Mouse (Mus musculus) hindbrain, embryonic 14.5 days (tissue): ENCODE results near the gene Med27. TPM values are rescaled to one million over a fixed set of nuclear protein-coding genes. Genes with fewer than 3 reads are reported as not detected.

Source experiments
- ATAC-seq: fragments of 200-750 bp; cut with Nextera tagmentation; 2 replicates; pipeline ENCODE4 v1.8.0; 2017; ENCODE audit warnings: moderate number of reproducible peaks, mild to moderate bottlenecking, moderate TSS enrichment, moderate library complexity; ENCODE audit not compliant: low FRiP score
- DNase-seq: peaks from one replicate; pipeline ENCODE4 v3.0.0-alpha.2; 2015; ENCODE audit warnings: low spot score
- H3K27ac ChIP-seq: fragments of 300-500 bp; sonication (generic); 2 replicates; pipeline ENCODE4 v1.5.1; 2014; ENCODE audit warnings: mild to moderate bottlenecking, moderate library complexity
- H3K27me3 ChIP-seq: fragments of 300-500 bp; sonication (generic); 2 replicates; pipeline ENCODE4 v1.6.1; 2014; ENCODE audit warnings: mild to moderate bottlenecking, low read length, mixed read lengths; ENCODE audit not compliant: control insufficient read depth, insufficient read depth
- H3K36me3 ChIP-seq: fragments of 300-500 bp; sonication (generic); replicated peaks from 2 replicates; pipeline ENCODE4 v1.6.1; 2014; ENCODE audit not compliant: control insufficient read depth, insufficient read depth
- H3K4me1 ChIP-seq: fragments of 300-500 bp; sonication (generic); replicated peaks from 2 replicates; pipeline ENCODE4 v1.6.1; 2014; ENCODE audit warnings: antibody characterized with exemption, low read length, mixed read lengths; ENCODE audit not compliant: control insufficient read depth, insufficient read depth
- H3K4me2 ChIP-seq: fragments of 300-500 bp; sonication (generic); replicated peaks from 2 replicates; pipeline ENCODE4 v1.6.1; 2014; ENCODE audit warnings: mild to moderate bottlenecking, moderate library complexity
- H3K4me3 ChIP-seq: fragments of 300-500 bp; sonication (generic); replicated peaks from 2 replicates; pipeline ENCODE4 v1.5.1; 2014; ENCODE audit warnings: mild to moderate bottlenecking, low read length
- H3K9ac ChIP-seq: fragments of 300-500 bp; sonication (generic); 2 replicates; pipeline ENCODE4 v1.6.1; 2014
- H3K9me3 ChIP-seq: fragments of 300-500 bp; sonication (generic); 2 replicates; pipeline ENCODE4 v1.6.1; 2016; ENCODE audit warnings: low read length; ENCODE audit not compliant: control insufficient read depth
- WGBS: fragments of 180-500 bp; shearing (Covaris S2); extraction: QIAGEN DNeasy Blood & Tissue Kit; methylation state at CpG from one replicate; pipeline ENCODE4 v1.1.7; 2014; 5-methylcytosine and 5-hydroxymethylcytosine counted together
- polyA plus RNA-seq: library from polyadenylated mRNA; unstranded; fragments of >200 nt; fragmentation: Nextera tagmentation; extraction: Ambion mirVana; gene quantifications from 2 replicates; pipeline ENCODE4 v1.2.1, GENCODE M21; 2014

Med27 gene
- polyA plus RNA-seq, result 68.0 and 71.9 TPM in 2 replicates

DNA sequence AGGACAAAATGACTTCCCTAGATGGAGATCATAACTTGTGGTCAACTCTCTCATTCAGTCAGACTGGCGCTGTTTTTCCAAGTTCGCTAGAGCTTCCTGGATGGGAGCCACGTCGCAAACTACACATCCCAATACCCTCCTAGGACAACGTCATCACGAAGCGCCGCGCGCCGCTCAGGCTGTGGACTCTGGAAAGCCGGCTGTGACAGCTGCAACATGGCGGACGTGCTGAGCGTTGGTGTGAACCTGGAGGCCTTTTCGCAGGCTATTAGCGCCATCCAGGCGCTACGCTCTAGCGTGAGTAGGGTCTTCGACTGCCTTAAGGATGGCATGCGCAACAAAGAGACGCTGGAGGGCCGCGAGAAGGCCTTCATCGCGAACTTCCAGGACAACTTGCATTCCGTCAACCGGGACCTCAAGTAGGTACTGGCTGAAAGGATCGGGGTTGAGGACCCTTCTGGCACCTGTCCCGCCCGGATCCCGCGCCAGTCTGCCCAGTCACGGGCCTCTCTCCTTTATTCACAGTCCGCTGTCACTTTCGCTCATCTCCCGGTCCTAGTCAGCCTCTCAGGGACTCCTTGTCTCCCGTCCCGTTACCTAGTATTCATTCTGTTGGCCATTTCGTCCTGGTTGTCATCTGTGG lies at the start of gene Med27:
Med27 (plus strand) TSS at position 191 of the 643 bp plus-strand sequence.
- H3K4me3 ChIP-seq, result peak within 1 kb of the TSS; percentile 59
- 0 out of 2 replicates have a peak, but pooled peaks cover 4% of the 10 kb centered on the region for H3K27me3 ChIP-seq
- H3K27ac ChIP-seq, result peak within 1 kb of the TSS; percentile 45
- ATAC-seq (peak; percentile 98), DNase-seq (peak; percentile 97)
- H3K4me1 ChIP-seq, result peaks cover 17% of the 10 kb centered on the region
- peak within 1 kb of the TSS; percentile 67 for H3K9ac ChIP-seq
- no peaks in the 10 kb centered on the region for H3K9me3 ChIP-seq
- peak within 1 kb of the TSS; percentile 75 for H3K4me2 ChIP-seq
- peaks cover 20% of the 10 kb centered on the region for H3K36me3 ChIP-seq
- 1% methylated on average over 41 of the region's 41 CpGs for WGBS

DNA sequence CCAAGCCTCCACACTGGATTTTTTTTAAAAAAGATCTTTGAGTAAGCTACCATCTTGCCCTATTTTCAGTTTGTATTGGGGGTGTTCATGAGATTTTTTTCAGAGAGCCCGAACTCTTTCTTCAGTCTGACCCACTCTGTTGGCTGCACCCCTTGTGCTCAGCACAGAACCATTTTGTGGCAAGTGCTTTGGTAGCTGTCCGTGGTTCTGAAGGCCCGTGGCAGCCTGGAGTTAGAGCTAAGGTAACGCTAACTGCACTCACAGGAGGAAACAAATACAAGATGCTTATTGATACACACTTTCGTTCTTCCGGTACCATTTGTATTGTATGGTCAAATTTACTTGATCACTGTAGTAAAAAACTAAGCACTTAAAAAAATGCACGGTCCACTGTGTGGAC lies 36.7 kb upstream of the Med27 start:
- ATAC-seq (no peak), DNase-seq (peak; percentile 30)
- no peak overlapping the region for H3K27ac ChIP-seq
- no peaks in the 10 kb centered on the region for H3K36me3 ChIP-seq
- no peaks in the 10 kb centered on the region for H3K4me1 ChIP-seq
- no peaks in the 10 kb centered on the region for H3K27me3 ChIP-seq
- 51% methylated on average over 7 of the region's 7 CpGs for WGBS
- no peaks in the 10 kb centered on the region for H3K9me3 ChIP-seq
- H3K9ac ChIP-seq, result no peak overlapping the region
- no peak overlapping the region for H3K4me3 ChIP-seq
- no peak overlapping the region for H3K4me2 ChIP-seq

DNA sequence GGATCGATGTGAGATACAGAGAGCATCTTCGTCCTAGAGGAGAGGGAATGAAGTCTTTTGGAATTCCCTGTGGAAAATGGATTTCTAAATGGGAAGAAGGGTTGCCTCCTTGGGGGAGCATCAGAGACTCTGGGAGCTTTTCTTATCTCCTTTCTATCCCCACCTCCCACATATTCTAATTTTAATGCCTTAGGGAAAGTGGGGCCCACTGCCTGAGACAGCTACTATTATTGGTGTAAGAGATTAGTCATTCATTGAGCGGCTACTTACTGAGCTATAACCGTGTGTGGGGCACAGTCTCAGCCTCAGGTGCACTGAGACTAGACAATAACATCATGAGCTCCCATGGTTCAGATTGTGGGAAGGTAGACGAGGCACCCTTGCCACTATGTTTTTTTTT lies 34.6 kb upstream of the Med27 start:
- no peak overlapping the region for H3K4me3 ChIP-seq
- H3K9ac ChIP-seq, result no peak overlapping the region
- DNase-seq, result no peak
- no peaks in the 10 kb centered on the region for H3K4me1 ChIP-seq
- no peak for ATAC-seq
- 82% methylated on average over 5 of the region's 5 CpGs for WGBS
- H3K27me3 ChIP-seq, result no peaks in the 10 kb centered on the region
- H3K36me3 ChIP-seq, result no peaks in the 10 kb centered on the region
- H3K27ac ChIP-seq, result no peak overlapping the region
- no peaks in the 10 kb centered on the region for H3K9me3 ChIP-seq
- H3K4me2 ChIP-seq, result no peak overlapping the region

DNA sequence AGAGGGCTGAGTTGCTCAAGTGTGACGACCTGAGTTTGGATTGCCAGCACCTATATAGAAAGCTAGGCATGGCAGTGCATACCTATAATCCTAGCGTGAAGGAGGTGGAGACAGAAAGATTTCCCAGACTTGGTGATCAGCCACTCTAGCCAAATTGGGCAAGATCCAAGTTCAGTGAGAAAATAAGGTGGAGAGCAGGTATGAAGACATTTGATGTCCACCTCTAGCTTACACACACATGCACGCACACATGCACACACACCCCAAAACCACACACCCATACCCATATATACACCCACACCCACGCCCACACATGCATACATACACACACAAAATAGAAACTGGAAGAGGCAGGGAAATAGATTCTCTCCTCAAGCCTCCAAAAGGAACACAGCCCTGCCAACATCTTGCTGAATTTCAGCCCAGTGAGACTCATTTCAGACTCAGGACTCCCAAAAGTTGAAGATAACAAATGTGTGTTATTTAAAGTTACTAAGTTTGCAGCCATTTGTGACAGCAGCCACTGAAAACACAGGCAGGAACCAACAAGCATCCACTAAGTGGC lies 28.6 kb upstream of the Med27 start:
- H3K9ac ChIP-seq, result no peak overlapping the region
- no peaks in the 10 kb centered on the region for H3K9me3 ChIP-seq
- no peak for ATAC-seq
- no peak overlapping the region for H3K4me3 ChIP-seq
- H3K36me3 ChIP-seq, result no peaks in the 10 kb centered on the region
- no peaks in the 10 kb centered on the region for H3K4me1 ChIP-seq
- DNase-seq, result no peak
- H3K27me3 ChIP-seq, result no peaks in the 10 kb centered on the region
- WGBS, result 80% methylated on average over 4 of the region's 4 CpGs
- no peak overlapping the region for H3K4me2 ChIP-seq
- H3K27ac ChIP-seq, result no peak overlapping the region

DNA sequence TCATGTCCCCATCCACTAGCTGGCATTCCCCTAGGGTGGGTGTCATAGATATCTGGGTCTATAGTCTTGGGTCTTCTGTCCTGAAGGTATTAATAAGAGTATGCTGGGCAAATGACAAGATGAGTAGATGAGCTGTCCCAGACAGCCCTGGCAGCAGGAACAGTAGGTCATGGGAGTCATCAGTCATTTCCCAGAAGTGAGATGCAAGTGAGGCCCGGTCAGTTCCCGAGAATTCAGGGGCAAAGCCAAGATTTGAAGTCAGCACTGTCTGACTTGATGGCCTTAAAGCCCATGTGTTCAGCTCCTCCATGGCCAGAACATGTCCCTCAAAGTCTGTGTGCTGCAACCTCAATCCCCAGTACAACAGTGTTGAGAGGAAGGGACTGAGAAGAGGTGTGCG lies 28.0 kb upstream of the Med27 start:
- Histone ChIP-seq H3K4me3 (no peak overlapping the region), H3K4me2 (no peak overlapping the region), H3K27me3 (no peaks in the 10 kb centered on the region), H3K9me3 (no peaks in the 10 kb centered on the region), H3K4me1 (no peaks in the 10 kb centered on the region), H3K9ac (no peak overlapping the region), H3K36me3 (no peaks in the 10 kb centered on the region), H3K27ac (no peak overlapping the region)
- 94% methylated on average over 3 of the region's 3 CpGs for WGBS
- DNase-seq (no peak), ATAC-seq (no peak)

DNA sequence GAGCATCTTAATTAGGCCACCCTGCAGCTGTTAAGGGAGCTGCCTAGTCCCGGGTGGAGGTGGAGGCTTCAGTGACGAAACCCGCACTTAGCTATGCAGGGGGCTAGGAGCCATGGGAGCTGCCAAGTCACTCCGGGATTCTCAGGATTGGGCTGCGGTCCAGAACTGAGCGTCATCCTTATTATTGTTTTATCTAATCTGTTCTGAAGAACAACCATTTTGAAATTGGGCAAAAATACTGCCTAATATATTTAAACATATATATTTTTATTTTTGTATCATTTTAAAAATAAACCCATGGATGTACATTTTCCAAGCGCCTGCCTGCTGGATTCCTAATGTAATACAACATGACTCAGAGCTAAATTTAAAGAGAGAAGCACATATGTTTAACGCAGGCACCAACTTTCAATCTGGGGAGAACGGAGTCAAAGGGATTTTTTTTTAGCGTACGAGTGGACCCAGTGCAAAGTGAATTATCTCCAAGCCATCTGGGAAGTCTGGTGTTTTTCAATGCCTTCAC lies 26.3 kb upstream of the Med27 start:
- ATAC-seq, result no peak
- H3K9me3 ChIP-seq, result no peaks in the 10 kb centered on the region
- H3K4me3 ChIP-seq, result no peak overlapping the region
- H3K27ac ChIP-seq, result no peak overlapping the region
- WGBS, result 55% methylated on average over 11 of the region's 11 CpGs
- no peak for DNase-seq
- no peaks in the 10 kb centered on the region for H3K27me3 ChIP-seq
- no peaks in the 10 kb centered on the region for H3K36me3 ChIP-seq
- no peaks in the 10 kb centered on the region for H3K4me1 ChIP-seq
- H3K4me2 ChIP-seq, result no peak overlapping the region
- H3K9ac ChIP-seq, result no peak overlapping the region

DNA sequence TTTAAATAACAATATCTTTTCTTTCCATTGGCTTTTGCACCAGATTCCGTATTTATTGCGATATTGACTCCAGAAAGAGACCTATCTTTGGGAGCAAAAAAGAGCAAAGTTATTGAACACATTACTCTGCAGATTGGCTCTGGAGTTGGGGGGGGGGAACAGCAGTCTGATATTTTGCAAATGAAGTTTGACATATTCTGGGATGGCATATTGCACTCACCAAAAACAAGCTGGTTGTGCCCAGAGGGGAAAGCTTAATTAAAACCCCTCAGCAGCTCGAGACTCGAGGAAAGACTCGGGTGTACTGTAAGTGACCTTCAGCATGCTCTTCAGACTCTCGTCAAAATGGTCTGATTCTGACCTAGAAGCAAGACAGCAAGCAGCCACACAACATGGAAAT lies 25.8 kb upstream of the Med27 start:
- Histone ChIP-seq H3K4me3 (no peak overlapping the region), H3K27ac (no peak overlapping the region), H3K27me3 (no peaks in the 10 kb centered on the region), H3K4me2 (no peak overlapping the region), H3K9ac (no peak overlapping the region), H3K4me1 (no peaks in the 10 kb centered on the region), H3K36me3 (no peaks in the 10 kb centered on the region), H3K9me3 (no peaks in the 10 kb centered on the region)
- 63% methylated on average over 6 of the region's 6 CpGs for WGBS
- DNase-seq (no peak), ATAC-seq (no peak)

DNA sequence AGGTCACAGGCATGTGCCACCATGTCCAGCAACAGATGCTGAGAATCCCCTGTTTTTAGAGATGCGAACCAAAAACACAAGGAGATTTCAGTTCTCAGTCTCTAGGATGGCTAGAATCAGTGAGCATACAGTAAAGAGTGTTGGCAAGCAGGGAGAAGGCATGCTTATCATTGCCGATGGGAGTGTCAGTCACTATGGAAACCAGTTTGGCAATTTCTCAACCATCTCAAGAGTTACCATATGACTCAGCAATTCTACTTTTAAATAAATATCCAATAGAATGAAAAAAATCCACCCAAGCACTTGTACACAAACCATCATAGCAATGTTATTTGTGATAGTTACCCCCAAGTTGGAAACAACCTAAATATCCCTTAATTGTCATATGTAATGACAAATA lies 22.2 kb upstream of the Med27 start:
- Histone ChIP-seq H3K9ac (no peak overlapping the region), H3K4me3 (no peak overlapping the region), H3K27ac (no peak overlapping the region), H3K9me3 (no peaks in the 10 kb centered on the region), H3K36me3 (no peaks in the 10 kb centered on the region), H3K4me2 (no peak overlapping the region), H3K4me1 (no peaks in the 10 kb centered on the region), H3K27me3 (no peaks in the 10 kb centered on the region)
- ATAC-seq (no peak), DNase-seq (no peak)
- 82% methylated on average over 2 of the region's 2 CpGs for WGBS

DNA sequence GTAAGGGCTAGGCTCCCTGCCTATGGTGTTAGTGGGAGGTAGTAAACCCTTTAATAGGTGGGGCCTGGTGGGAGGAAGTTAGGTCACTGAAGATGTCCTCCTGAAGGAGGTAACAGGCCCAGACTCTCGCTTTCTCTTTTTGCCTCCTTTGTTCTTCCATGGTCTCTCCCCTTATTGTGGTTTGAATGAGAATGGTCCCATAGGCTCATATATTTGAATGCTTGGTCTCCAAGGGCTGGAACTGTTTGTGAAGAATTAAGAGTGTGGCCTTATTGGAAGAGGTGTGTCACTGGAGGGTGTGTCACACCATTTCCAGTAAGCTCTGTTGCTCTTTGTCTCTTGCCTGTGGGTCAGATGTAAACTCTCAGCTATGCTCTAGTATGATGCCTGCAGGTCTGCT lies 16.1 kb upstream of the Med27 start:
- H3K9me3 ChIP-seq, result no peaks in the 10 kb centered on the region
- H3K27me3 ChIP-seq, result no peaks in the 10 kb centered on the region
- H3K4me2 ChIP-seq, result no peak overlapping the region
- ATAC-seq (no peak), DNase-seq (no peak)
- WGBS, result 100% methylated on average over 1 of the region's 1 CpGs
- H3K9ac ChIP-seq, result no peak overlapping the region
- H3K36me3 ChIP-seq, result no peaks in the 10 kb centered on the region
- H3K27ac ChIP-seq, result no peak overlapping the region
- no peaks in the 10 kb centered on the region for H3K4me1 ChIP-seq
- no peak overlapping the region for H3K4me3 ChIP-seq
